Mouse (Mus musculus): ENCODE measurements around the gene Rnf111.
"Not testable (repeated sequence)": the region's sequence is repeated elsewhere in the genome, so short reads cannot be mapped to it uniquely, and the experiment has no call there.

Rnf111 gene

DNA sequence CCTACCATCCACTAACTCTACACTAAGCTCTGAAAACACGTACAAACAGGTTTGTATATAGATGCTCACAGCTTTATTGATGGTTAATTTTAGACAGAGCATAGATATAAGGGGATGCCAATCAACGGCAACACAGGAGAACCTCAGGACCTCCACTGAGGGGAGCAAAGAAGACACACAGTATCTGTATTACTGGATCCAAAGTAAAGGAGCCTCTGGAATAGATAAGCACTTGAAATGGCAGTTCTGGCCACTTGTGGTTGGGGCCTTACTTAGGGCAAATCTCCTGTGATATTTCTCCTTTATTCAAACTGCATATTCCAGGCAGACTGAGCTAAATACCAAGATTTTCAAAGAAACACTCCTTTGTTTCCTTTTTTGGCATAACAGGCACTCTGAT, 10.5 kb downstream of the Rnf111 start:
- DNase-seq, result no peak

DNA sequence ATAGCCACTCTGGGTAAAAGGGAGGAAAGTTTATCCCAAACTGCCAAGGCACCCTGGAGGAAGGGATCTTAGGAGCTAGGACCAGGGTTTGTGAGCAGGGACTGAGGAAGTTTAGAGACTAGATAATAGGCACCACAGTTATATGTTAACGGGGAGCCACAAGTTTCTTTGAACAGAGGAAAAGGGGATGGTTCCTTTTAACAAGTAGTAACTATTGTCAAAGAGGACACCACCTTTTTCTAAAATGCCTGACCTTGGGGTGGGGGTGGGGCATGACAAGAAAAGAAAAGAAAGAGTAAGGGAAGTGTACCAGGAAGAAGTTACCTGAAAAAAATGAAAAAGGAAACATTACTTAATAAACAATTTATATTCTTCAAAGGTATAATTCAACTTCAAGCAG, 12.3 kb downstream of the Rnf111 start:
- no peak for DNase-seq

DNA sequence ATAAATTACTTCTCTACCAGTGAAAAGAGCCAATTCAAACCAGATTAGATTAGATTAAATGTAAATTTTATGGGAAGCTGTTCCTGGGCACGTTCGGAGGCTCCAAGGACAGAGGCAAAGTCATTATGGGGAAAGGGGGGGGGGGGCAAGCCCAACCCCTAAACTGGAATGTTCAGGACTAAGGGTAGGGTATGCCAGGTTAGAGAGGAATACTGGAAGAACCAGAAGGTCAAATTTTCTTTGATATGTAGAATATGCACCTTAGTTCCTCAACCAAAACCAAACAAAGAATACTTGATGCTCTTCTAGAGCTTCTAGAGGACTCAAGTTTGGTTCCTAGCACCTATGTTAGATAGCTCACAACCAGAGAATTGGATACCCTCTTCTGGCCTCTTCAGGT, 16.1 kb downstream of the Rnf111 start:
- no peak for DNase-seq

DNA sequence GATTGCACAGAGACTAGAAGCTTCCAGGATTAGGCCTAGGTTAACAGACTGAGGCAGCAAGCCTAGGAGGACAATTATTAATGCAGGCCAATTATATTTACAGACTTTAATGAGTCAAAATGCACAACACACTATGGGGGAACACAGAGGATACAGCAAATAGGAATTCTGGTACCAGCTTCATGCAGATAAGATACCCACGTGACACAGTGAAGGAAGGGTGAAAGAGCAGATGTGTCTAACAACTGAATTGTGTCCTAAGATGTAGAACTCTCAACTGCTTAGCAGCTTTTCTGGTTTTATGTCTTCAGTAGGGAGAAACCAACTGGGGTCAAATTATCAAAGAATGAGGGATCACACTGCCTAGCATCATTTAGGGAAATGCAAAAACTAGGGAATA, 17.7 kb downstream of the Rnf111 start:
- DNase-seq, result no peak

DNA sequence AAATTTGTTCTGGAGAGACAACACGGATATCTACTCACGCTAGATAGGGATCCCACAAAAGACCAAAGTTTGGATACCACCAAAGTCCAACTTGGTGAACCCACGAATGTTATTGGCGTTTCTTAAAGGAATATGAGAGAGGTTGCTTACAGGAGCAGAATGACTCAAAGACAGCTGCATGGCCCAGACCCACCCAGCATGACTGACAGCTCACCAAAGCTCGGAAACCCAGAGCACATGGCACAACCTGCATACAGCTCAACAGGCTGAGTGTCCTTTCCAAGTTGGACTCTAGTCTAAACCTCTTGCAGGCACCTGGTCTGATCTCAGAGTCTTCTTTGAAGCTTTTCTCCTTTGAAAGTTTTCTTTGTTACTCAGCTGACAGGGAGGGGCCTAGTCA, 20.0 kb downstream of the Rnf111 start:
- DNase-seq, result no peak

DNA sequence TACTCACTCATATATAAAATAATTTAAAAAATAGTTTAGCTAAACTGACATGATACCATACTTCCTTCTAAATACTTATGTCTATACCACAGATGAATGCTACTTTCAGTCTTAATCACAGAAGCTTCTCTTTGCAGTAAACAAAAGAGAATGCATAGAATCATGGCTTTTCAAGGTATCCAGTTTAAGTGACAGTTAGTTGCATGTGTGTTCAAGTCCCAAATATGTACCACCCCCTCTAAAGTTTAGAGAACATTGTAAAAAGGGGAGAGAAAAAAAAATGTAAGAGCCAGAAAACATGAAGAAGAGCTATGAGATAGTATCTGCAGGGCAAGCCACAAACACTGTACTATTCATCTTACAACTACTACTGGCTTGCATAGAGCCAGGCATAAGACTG, 21.7 kb downstream of the Rnf111 start:
- DNase-seq, result no peak

DNA sequence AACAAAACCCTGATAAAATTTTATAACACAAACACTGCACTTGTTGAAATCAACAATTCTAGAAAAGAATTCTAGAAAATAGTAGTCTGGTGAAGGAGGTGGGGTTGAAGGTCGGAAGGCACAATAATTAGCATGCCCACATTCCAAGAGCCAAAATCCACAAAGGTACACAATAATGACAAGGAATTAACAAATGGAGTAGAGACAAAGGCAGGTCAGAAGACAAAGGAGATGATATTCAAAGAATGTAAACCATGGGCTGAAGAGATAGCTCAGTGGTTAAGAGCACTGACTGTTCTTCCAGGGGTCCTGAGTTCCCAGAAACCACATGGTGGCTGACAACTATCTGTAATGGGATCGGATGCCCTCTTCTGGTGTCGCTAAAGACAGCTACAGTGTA, 26.3 kb downstream of the Rnf111 start:
- no peak for DNase-seq

DNA sequence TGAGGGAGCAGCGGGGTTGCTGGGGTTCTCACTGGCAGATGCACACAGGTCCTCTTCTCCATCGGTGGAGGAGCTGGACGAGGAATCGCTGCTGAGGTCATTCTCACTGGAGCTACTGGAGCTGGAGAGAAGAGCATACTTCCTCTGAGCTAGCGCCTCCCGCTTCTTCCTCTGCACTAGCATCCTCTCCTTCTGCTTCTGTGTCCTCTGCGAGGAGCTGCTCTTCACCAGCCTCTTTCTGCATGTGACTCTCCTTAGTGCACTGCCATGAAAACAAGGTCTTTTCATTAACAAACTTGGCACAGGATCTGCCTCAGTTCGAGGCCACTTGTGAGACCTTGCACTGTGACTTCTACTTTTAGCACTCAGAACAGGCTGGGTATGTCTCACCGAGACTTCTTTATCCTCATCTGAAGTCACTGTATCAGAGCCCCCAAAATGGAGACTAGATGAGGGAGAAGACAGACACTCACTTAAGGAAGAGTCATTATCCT, 27.7 kb downstream of the Rnf111 start:
- DNase-seq, result no peak

DNA sequence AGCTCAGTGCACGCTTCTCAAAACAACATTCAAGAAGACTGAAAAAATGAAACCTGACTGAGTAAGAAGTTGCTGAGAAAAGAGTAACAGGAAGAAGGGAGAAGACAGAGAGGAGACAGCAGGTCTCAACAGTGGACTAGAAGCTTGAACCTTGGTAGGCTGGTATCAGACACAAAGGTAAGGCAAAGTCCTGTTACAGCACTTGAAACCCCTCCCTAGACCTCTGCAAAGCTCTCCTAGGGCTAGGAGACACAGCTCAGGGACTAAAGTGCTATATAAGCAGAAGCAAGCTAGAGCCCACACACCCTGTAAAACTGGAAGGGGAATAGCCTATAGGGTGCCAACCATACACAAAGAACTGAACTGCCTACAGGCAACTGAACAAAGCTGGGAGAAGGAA, 30.1 kb downstream of the Rnf111 start:
- DNase-seq, result no peak

DNA sequence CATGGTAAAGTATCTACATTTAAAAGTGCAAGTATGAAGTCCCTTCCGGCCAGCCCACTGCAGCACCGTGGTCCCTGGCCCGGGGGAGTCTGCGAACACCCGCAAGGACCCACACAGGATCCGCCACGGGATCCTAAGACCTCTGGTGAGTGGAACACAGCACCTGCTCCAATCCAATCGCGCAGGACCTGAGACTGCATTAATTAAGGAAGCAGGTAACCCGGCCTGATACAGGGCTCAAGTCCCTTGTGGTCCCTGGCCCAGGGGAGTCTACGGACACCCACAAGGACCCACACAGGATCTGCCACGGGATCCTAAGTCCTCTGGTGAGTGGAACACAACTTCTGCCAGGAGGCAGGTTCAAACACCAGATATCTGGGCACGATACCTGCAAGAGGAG, 40.4 kb downstream of the Rnf111 start:
- DNase-seq, result not testable (repeated sequence)

DNA sequence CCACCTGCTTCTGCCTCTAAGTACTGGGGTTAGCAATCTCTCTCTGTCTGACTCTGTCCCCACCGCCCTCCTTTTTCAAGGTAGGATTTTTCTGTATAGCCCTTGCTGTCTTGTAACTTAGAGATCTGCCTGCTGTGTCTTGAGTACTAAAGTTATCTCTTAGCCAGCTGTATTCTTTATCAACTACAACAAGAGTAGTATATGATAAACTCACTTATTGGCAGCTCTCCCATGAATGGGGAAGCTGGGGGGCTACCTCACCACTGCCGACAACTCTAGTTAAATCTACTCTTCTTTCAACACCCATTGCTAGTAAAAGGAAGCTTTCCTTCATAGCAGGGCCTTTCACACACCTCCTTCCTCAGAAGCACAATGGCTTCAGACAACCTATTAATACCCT, 51.2 kb downstream of the Rnf111 start:
- no peak for DNase-seq

DNA sequence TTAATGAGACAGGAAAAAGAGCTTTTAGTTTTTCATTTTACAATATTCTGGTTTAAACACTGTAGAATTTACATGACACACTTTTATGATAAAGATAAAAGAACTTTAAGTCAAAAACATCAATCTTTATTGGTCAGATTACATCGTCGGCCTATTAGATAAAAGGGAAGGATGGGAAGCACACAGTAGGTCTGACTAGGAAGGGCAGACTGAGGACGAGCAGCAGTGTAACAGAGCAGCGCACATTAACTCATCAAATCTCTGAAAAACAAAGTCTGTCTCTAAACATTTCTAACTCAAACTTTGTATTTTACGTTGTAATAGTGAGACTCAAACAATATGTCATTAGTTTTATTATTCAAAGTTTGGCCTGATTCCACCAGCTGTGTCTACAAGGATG, 54.5 kb downstream of the Rnf111 start:
- DNase-seq, result no peak

DNA sequence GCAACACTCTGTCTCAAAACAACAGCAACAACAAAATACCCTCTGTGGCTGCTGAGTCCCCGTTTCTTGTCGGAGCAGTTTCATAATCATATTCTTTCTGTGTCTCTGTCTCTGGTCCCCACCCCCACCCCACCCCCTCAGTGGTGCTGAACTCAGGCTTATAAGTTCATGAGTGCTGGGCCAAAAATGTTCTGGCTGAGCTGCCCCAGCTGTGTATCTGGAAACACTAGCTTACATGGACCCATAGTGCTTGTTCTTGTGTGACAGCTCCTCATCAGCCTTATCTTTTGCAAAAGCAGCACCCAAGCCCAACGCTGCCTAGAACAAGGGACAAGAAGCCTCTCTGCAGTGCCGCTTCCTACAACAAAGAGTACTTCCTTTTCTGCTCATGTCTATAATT, 63.6 kb downstream of the Rnf111 start:
- peak; percentile 69 for DNase-seq

DNA sequence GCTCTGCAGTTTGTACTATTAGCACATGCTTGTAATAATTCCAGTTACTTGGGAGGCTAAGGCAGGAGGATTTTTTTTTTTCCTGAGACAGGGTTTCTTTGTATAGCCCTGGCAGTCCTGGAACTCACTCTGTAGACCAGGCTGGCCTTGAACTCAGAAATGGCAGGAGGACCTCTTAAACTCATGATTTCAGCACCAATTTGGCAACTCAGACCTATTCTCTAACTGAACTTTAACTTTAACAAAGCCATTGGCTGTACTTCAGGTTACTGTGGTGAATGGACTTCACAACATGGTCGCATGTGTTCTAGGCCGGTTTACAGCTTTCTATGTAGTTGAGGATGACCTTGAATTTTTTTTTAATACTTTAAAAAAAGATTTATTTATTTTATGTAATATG, 80.9 kb downstream of the Rnf111 start:
- DNase-seq, result no peak

DNA sequence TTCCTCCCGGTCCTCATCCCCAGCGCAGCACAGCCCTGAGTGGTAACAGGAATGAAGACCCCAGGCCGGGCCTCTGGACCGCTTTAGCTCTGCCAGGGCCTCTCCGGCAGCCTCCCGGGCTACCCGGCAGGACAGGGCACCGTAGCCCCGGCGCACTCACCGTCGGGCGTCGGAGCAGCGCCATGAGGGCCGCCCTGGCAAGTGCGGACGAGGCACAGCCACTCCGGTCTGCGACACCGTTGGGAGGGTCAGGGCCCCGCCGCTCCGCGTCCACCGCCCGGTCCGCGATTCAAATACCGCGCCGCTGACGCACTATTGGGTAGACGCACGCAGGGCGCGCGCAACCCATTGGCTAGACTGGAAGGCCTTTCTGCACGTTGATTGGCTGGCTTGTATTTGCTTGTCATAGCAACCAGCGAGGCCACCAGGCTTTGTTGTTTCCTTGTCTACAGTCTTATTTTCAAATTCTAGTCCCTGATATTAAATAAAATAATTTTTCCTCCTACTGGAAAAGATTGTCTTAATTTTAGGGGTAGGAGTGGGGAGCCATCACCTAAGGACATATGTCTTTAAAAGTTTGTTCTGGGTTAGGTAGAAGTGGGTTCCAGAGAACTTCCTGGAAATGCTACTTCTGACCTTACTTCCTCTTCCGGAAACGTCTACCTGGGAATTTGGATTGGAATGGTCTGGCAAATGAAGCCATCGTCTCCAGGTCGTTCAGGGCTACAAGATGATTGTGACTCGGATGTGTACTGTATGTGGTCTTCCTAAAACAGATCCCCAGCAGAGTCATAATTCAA, 82.1 kb downstream of the Rnf111 start, which contains the start of gene Ccnb2:
Gene Ccnb2, minus strand, starts transcription at position 291 of the 800 bp plus-strand sequence.
- peak; percentile 93 for DNase-seq

DNA sequence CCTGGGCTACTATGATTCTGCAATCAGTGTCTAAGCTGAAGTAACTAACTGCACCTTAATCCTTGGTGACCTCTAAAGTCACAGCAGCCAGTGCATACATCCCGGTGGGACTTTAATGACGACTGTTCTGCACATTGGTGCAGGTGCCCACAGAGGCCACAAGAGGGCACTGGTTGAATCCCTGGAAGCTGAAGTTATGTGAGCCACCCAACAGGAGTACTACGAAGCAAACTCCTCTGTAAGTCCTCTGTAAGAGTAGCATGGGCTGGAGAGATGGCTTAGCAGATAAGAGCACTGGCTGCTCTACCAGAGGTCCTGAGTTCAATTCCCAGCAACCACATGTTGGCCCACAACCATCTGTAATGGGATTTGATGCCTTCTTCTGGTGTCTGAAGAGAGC, 87.1 kb downstream of the Rnf111 start:
- DNase-seq, result no peak

DNA sequence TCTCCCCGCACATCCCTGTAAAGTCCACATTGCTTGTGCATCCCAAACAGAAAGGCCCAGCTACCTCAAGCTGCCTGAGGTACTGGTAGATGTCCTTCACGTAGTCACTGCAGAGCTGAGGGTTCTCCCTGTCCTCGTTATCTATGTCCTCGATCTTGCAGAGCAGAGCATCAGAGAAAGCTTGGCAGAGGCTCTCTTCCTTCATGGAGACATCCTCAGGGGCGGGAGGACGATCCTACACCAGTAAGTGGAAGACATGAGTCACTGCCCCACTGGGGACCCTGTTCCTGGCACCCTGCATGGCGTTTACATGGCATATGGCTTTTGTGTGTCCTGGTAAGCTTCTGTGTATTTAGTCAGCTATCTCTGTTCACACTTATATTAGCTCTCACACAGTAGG, 90.5 kb downstream of the Rnf111 start:
- no peak for DNase-seq

DNA sequence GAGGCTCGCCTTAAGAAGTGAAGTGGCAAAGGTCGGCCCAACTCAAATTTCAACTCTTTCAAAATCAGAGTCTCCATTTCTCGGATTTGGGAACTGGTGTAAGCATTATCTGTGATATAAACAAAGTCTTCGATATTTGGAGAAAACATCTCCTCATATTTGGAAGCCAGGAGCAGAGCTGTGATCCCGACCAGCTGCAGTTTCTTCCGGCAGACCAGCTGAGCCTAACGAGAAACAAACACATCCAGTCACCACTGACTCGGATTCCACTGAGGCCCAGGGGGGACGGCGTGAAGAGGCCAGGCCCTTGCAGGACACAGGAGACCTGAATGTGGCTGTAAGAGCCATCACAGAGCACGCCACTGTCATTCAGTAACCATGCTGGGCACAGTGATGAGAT, 92.9 kb downstream of the Rnf111 start:
- DNase-seq, result no peak

DNA sequence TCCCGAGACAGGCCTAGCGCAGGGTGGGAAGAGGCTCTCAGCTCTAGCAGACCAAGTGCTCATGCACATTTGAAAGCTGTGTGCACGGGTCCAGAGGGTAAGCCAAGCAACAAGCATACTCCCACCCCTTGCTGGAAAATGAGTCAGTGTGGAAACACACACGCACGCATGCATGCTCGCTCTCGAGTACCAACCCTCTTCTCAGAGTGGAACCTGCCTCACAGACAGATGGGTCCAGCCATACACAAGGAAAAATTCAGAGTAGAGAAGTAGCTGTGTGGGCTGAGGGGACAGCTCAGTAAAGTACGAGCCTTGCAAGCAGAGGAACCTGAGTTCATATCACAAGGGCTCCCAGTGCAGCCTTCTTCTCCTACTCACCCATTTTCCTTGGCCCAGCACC, 93.8 kb downstream of the Rnf111 start:
- DNase-seq, result no peak

DNA sequence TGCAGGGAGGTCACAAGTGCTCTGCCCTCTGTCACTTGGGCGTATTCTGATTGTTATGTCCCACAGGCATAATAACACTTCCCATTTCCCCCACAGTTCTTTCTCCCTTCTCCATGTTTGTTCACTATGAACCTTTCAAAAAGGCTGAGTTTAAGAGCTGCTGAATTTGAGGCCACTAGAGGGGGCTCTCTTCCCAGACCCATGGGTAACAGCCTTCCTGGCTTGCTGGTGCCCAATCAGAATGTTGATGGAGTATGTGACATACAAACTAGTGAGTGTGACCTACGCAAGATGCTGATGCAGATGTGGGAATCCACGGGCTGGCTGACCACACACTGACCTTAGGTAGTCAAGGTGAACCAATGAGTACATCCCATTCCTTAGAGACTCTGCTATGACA, 94.7 kb downstream of the Rnf111 start:
- DNase-seq, result peak; percentile 43

DNA sequence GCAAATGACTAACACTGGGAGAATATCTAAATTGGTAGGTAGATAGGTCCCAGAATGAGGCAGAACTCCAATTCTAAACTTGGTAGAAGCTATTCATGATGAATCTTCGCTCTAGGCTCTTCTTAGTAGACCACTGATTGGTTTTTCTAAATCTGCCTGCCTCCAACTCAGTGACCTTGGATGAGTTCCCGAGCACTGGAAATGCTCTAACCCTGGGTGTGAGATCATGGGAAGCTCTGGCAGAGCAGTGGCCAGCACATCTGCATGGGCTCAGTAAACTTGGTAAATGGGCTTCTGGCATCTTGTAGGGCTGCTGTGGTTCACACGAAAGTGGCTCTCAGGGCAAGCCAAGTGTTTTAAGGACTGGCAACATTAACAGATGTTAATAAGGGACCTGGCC, 96.9 kb downstream of the Rnf111 start:
- no peak for DNase-seq

DNA sequence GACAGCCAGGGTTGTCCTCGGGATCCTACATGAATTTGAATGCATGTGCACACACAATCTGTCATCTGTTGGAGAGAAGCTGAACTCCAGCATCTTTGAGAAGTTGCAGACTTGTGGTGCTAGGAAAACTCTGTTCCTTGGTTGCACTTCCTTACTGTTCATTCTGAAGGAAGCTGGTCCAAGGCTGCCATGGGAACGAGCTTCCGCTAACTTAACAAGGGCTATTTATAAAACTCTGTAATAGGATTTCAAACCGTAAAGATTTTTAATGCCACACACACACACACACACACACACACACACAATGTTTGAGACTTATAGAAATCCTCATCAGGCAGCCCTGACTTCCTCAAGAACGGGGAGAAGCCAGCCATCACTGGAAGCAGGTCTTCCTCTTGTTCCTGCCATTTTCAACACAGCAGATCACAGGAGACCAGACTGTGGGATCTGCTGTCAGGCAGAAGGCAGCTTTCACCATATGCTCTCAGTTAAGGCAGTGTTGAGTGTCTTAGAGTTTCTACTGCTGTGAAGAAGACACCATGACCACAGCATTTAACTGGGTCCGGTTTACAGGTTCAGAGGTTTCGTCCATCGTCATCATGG, 101.5 kb downstream of the Rnf111 start:
- no peak for DNase-seq

DNA sequence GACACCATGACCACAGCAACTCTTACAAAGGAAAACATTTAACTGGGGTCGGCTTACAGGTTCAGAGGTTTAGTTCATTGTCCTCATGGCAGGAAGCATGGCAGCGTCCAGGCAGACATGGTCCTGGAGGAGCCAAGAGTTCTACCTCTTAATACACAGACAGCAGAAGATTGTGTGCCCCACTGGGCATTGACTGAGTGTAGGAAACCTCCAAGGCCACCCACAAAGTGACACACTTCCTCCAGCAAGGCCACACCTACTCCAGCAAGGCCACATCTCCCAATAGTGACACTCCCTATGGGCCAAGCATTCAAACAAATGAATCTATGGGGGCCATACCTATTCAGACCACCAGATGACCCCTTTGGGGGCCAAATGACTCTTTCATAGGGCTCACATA, 107.4 kb downstream of the Rnf111 start:
- DNase-seq, result no peak

DNA sequence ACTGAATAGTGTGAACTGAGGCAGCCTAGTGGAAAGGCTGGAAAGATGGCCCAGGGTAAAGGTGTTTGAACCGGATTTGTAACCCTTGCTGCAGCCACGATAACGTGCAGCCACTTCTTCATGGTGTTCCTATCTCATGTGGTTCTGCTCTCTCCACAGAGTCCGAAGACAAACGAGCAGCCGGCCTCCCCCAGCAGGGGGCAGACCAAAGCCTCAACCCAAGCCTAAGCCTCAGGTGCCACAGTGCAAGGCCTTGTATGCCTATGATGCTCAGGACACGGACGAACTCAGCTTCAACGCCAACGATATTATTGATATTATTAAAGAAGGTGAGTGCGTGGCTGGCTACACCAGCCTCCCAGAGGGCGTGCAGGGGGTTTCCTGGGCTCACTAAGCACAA, 107.9 kb downstream of the Rnf111 start:
- no peak for DNase-seq

DNA sequence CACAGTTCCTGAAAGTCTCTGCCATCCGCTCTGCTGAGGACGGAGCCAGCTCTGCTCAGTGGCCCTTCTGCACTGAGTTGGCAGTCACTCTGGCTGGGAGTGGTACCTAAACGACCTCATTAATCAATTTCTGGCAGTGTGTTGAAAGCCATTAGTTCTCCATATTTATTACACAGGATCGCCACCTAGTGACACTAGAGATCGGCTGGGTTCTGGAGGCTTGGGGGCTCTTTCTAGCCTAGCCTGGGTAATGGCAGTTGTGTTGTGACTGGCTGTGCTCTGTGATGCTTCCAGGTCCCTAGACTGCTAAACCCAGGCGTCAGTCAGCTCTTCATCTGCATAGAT, 111.0 kb downstream of the Rnf111 start:
- peak; percentile 48 for DNase-seq
